Mouse (Mus musculus) heart, postnatal 0 days (tissue): ENCODE data around the gene 9530077C05Rik. TPM values are rescaled to one million over a fixed set of nuclear protein-coding genes. Genes with fewer than 3 reads are reported as not detected.

Experiments
- ATAC-seq: fragments of 200-750 bp; cut with Nextera tagmentation; 2 replicates; pipeline ENCODE4 v1.8.0; 2017; ENCODE audit warnings: low read depth, moderate number of reproducible peaks, moderate library complexity; ENCODE audit not compliant: insufficient read depth
- DNase-seq: peaks from one replicate; pipeline ENCODE4 v3.0.0-alpha.2; 2016; ENCODE audit warnings: low spot score
- H3K27ac ChIP-seq: fragments of 300-500 bp; sonication (generic); 2 replicates; pipeline ENCODE4 v1.5.1; 2014; ENCODE audit warnings: low read depth, mild to moderate bottlenecking
- H3K27me3 ChIP-seq: fragments of 300-500 bp; sonication (generic); 2 replicates; pipeline ENCODE4 v1.6.1; 2014; ENCODE audit warnings: low read length, mixed read lengths; ENCODE audit not compliant: control insufficient read depth, insufficient read depth
- H3K36me3 ChIP-seq: fragments of 300-500 bp; sonication (generic); replicated peaks from 2 replicates; pipeline ENCODE4 v1.6.1; 2014; ENCODE audit warnings: low read length, mixed read lengths; ENCODE audit not compliant: control insufficient read depth, insufficient read depth
- H3K4me1 ChIP-seq: fragments of 300-500 bp; sonication (generic); 2 replicates; pipeline ENCODE4 v1.6.1; 2014; ENCODE audit warnings: antibody characterized with exemption; ENCODE audit not compliant: control insufficient read depth, insufficient read depth
- H3K4me2 ChIP-seq: fragments of 300-500 bp; sonication (generic); 2 replicates; pipeline ENCODE4 v1.6.1; 2014; ENCODE audit warnings: low read depth, mild to moderate bottlenecking, low read length, moderate library complexity
- H3K4me3 ChIP-seq: fragments of 300-500 bp; sonication (generic); 2 replicates; pipeline ENCODE4 v1.5.1; 2014; ENCODE audit warnings: low read depth, low read length
- H3K9ac ChIP-seq: fragments of 300-500 bp; sonication (generic); replicated peaks from 2 replicates; pipeline ENCODE4 v1.6.1; 2014; ENCODE audit warnings: low read depth, low read length, mixed read lengths
- H3K9me3 ChIP-seq: fragments of 300-500 bp; sonication (generic); replicated peaks from 2 replicates; pipeline ENCODE4 v1.6.1; 2016; ENCODE audit warnings: low read length; ENCODE audit not compliant: control insufficient read depth
- CTCF ChIP-seq: IDR thresholded peaks from 2 replicates; pipeline ENCODE4 v1.5.1; 2016; ENCODE audit warnings: antibody characterized with exemption, control low read depth, low read depth
- EP300 ChIP-seq: IDR thresholded peaks from 2 replicates; pipeline ENCODE4 v1.6.1; 2016; ENCODE audit warnings: antibody characterized with exemption, low read depth
- WGBS: fragments of 180-500 bp; shearing (Covaris S2); extraction: QIAGEN DNeasy Blood & Tissue Kit; methylation state at CpG from one replicate; pipeline ENCODE4 v1.1.7; 2014; 5-methylcytosine and 5-hydroxymethylcytosine counted together
- polyA plus RNA-seq: library from polyadenylated mRNA; unstranded; fragments of >200 nt; fragmentation: Nextera tagmentation; extraction: Ambion mirVana; gene quantifications from 2 replicates; pipeline ENCODE4 v1.2.1, GENCODE M21; 2015
- total RNA-seq: library from RNA; depleted of rRNA; stranded (reverse); fragments of >200 nt; gene quantifications from 2 replicates; pipeline ENCODE4 v1.2.3, GENCODE M21; 2014; ENCODE audit warnings: low replicate concordance

9530077C05Rik gene
- total and polyA plus RNA-seq, 2 experiments from 2014 or later, result 0.69 to 0.85 TPM

DNA sequence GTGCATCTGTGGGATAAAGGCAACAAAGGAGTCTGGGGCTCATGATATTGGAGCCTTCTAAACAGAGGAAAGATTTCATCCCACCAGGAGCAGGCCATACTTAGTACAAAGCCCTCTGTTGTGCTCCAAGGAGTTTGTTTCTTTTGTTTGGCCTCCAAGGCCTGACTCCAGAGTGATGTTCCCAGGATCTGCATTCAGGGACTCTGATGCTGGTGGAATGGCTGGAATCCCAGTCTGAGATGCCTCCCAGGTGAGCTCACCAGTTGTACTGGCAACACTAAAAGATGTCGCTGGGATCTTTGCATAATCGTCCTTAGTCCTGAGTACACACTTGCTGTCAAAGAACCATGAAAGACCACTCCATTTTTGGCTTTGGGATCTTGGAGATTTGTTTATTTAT is 22.8 kb downstream of the 9530077C05Rik start:
- ATAC-seq, result no peak
- Histone ChIP-seq H3K9me3 (no peaks in the 10 kb centered on the region), H3K36me3 (no peaks in the 10 kb centered on the region), H3K27me3 (no peaks in the 10 kb centered on the region), H3K4me1 (peaks cover 7% of the 10 kb centered on the region; the same call in 1 of the 2 replicates), H3K27ac (no peak overlapping the region), H3K4me3 (no peak overlapping the region), H3K9ac (no peak overlapping the region), H3K4me2 (no peak overlapping the region)
- no peak for DNase-seq
- 74% methylated on average over 2 of the region's 2 CpGs for WGBS
- TF ChIP-seq EP300, result no peak
- TF ChIP-seq CTCF, result no peak

DNA sequence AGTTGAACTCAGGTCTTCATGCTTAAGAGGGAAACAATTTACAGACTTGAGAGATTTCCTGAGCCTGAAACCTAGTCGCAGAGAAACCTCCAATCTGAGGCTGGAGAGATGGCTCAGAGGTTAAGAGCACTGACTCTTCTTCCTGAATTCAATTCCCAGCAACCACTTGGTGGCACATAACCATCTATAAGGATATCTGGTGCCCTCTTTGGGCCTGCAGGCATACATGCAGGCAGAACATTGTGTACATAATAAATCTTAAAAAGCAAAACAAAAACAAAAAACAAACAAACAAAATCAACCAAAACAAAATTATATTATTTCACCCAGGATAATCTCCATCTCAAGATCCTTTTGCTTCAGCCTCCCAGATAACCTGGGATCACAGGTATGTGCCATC is 27.5 kb downstream of the 9530077C05Rik start:
- H3K4me1 ChIP-seq, result no peaks in the 10 kb centered on the region
- H3K4me2 ChIP-seq, result no peak overlapping the region
- H3K36me3 ChIP-seq, result no peaks in the 10 kb centered on the region
- no peak for TF ChIP-seq EP300
- no peak for TF ChIP-seq CTCF
- 53% methylated on average over 1 of the region's 1 CpGs for WGBS
- H3K9ac ChIP-seq, result no peak overlapping the region
- H3K27ac ChIP-seq, result no peak overlapping the region
- ATAC-seq (no peak), DNase-seq (no peak)
- H3K4me3 ChIP-seq, result no peak overlapping the region
- H3K27me3 ChIP-seq, result no peaks in the 10 kb centered on the region
- no peaks in the 10 kb centered on the region for H3K9me3 ChIP-seq

- ATAC-seq (no peak), DNase-seq (no peak)
- Histone ChIP-seq H3K4me1 (no peaks in the 10 kb centered on the region), H3K27ac (no peak overlapping the region), H3K9me3 (no peaks in the 10 kb centered on the region), H3K4me2 (no peak overlapping the region), H3K27me3 (no peaks in the 10 kb centered on the region), H3K9ac (no peak overlapping the region), H3K36me3 (peaks cover 12% of the 10 kb centered on the region), H3K4me3 (no peak overlapping the region)
- WGBS, result 90% methylated on average over 10 of the region's 10 CpGs
- TF ChIP-seq CTCF, result no peak
- TF ChIP-seq EP300, result no peak
Measured at GRCm38 (mm10) chr9:22443157-22443556, 31.8 kb downstream of the 9530077C05Rik start.

DNA sequence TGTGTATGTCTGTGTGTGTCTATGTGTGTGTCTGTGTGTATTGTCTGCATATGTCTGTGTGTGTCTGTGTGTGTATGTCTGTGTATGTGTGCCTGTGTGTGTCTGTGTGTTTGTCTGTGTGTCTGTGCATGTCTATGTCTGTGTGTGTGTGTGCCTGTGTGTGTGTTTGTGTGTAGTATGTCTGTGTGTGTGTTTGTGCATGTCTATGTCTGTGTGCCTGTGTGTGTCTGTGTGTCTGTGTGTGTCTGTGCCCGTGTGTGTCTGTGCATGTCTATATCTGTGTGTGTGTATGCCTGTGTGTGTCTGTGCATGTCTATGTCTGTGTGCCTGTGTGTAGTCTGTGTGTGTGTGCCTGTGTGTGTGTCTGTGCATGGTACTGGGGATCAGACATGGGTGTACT is 33.8 kb downstream of the 9530077C05Rik start:
- Histone ChIP-seq H3K36me3 (peaks cover 28% of the 10 kb centered on the region), H3K9ac (no peak overlapping the region), H3K9me3 (no peaks in the 10 kb centered on the region), H3K27ac (no peak overlapping the region), H3K4me3 (no peak overlapping the region), H3K4me1 (no peaks in the 10 kb centered on the region), H3K27me3 (no peaks in the 10 kb centered on the region), H3K4me2 (no peak overlapping the region)
- no peak for TF ChIP-seq EP300
- no peak for TF ChIP-seq CTCF
- ATAC-seq, result no peak
- DNase-seq, result no peak
- WGBS, result 70% methylated on average over 1 of the region's 1 CpGs

DNA sequence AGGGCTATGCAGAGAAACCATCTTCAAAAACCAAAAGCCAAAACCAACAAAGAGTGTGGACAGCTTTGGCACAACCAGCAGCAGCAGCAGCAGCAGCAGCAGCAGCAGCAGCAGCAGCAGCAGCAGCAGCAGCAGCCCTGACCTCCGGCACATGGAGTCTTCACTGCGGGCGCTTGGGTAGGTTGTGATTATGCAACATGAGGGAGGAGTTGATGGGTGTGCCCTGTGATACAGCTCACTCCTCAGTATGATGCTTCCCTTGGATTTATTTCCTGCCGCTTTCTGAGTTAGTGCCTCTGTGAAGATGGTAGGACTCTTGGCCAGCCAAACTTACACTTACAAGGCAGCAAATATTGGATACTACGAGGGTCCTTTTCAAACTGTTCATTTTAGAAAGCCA is 35.9 kb downstream of the 9530077C05Rik start:
- ATAC-seq (no peak), DNase-seq (no peak)
- no peak overlapping the region for H3K9ac ChIP-seq
- H3K27ac ChIP-seq, result no peak overlapping the region
- TF ChIP-seq EP300 (no peak), CTCF (no peak)
- no peak overlapping the region for H3K4me2 ChIP-seq
- no peaks in the 10 kb centered on the region for H3K27me3 ChIP-seq
- H3K4me1 ChIP-seq, result no peaks in the 10 kb centered on the region
- peaks cover 49% of the 10 kb centered on the region for H3K36me3 ChIP-seq
- H3K4me3 ChIP-seq, result no peak overlapping the region
- 81% methylated on average over 5 of the region's 5 CpGs for WGBS
- H3K9me3 ChIP-seq, result no peaks in the 10 kb centered on the region

DNA sequence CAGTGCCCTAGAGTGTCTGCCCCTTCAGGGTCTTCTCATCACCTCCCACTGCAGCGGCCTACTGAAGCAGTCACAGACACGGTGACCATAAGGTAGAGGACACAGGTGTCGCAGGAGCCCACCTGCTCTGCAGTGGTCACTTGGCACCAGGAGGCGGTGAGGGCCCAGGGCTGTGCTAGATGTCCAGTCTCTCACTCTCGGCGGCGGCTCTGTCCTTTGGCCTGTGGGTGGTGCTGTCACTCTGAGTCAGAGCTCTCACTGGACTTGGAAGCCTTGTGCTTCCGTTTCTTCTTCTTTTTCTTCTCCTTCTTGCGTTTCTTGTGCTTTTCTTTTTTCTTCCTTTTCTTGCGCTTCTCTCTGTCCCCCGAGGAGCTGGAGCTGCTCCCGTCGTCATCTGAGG is 37.1 kb downstream of the 9530077C05Rik start:
- H3K9ac ChIP-seq, result no peak overlapping the region
- H3K27ac ChIP-seq, result no peak overlapping the region
- H3K36me3 ChIP-seq, result peaks cover 61% of the 10 kb centered on the region
- TF ChIP-seq EP300 (no peak), CTCF (no peak)
- 87% methylated on average over 13 of the region's 13 CpGs for WGBS
- DNase-seq (no peak), ATAC-seq (no peak)
- no peak overlapping the region for H3K4me2 ChIP-seq
- H3K27me3 ChIP-seq, result no peaks in the 10 kb centered on the region
- H3K4me3 ChIP-seq, result no peak overlapping the region
- H3K9me3 ChIP-seq, result no peaks in the 10 kb centered on the region
- no peaks in the 10 kb centered on the region for H3K4me1 ChIP-seq
